Mouse (Mus musculus): ENCODE measurements around the gene Camk2d.

Gene Camk2d

DNA sequence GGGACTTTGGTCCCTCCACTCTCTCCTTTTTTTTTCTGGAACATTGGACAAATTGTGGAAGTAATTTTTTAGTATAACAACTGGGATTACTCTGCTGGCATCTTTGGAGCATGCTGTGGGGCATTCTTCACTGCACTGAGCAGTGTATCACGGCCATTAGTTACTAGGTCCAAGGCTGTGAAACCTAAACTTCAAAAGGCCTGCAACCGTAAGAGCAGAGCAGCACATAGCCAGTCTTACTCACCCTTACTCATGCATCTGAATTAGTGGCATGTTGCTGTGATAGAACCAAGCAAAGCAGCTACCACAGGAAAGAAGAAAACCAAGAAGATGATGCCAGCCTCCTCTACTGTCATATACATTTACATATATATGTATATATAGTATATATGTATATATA, 95.5 kb downstream of the Camk2d start:
- no peak for DNase-seq (ENCODE audit: low spot score)

DNA sequence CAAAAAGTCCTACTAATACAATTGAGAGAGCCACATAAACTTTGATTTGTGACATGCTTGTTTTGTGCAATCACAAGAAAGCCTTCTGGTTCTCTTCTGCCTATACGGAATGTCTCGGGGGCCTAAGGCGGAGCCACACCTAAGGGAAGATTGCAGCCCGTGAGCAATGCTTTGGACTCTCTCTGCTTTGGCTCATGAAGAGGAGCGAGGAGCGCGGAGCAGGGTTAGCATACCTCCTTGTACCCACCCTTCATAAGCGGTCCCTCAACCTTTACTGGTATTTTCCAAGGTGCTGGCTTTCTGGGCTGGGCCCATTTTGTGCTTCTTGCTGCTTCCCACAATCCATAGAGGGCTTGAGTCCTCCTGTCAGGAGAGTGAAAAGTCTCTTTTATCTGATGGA, 96.7 kb downstream of the Camk2d start:
- no peak for DNase-seq (ENCODE audit: low spot score)

DNA sequence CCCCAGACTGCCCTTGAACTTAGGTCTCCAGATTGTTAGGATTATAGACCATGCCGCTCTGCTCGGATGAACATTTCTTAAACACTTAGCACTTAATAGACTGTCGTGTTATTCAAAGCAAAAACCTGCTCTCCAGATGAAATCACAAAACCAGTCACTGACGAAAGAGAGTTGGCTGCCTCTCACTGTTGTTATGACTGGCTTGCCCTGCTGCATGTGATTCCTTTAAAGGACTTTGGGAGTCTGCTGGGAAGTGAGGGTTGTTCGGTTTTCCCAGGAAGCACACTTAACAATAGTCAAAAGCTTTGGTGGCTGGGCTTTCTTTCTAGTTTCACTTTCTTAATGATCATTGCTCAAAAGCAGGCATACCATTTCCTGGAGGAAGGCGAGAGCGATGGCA, 97.2 kb downstream of the Camk2d start:
- peak; percentile 25 for DNase-seq (ENCODE audit: low spot score)

DNA sequence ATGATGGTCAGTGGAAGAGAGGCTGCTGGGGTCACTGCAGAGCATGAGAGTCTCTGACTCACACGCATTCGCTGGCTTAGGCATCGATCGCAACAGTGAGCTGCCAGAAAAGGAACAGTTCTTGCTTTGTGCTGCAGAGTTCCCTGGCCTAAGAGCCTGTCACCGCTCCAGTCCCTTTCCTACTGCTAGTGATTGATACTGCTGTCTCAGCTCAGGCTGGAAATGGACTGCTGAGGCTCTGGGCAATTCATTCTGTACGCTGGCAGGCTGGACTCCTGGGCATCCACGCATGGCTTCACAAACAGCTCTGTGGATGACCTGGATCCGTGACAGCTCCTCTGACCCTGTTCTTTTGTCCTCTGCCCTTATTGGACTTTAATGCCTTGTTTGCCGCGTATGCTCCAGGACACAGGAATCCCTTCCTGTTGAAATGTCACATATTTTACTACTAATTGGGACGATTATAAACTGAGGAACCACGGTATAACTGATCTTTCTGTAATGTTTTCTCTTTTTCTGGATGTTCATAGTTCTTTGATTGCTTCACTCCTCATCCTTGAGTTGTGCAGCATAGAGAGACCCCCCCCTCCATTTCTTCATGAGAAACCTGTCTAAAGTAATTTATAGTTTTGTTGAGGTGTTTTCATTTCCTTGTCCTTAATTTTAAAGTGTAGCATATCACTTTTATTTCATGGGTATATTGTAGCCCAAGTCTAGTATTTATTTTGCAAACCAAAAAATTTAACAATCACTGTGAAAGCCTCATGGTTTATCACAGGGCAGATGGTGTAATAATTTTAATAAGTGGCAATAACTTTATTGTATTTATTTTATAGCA, 99.6 kb downstream of the Camk2d start:
- DNase-seq (ENCODE audit: low spot score) = peak; percentile 36

DNA sequence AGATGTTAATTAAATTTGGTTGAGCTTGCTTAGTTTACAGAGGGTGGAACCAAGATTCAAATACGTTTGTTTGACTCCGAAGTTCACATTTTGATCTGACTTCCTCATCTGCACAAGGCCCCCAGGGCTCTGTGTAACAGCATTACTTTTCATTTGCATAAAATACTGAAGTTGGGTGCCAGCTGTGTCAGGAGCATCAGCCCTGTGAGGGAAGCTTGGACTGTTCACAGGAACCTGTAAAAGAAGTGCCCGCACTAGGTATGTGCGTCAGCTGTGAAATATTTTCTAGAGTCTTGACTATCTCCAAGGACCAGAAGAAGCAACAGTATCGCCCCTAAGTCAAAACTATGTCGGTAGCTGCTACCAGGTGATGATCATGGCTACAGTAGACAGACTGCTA, 100.5 kb downstream of the Camk2d start:
- DNase-seq (ENCODE audit: low spot score) = no peak

- DNase-seq (ENCODE audit: low spot score) = no peak
Measured at GRCm38 (mm10) chr3:126699740-126700139, 103.6 kb downstream of the Camk2d start.

DNA sequence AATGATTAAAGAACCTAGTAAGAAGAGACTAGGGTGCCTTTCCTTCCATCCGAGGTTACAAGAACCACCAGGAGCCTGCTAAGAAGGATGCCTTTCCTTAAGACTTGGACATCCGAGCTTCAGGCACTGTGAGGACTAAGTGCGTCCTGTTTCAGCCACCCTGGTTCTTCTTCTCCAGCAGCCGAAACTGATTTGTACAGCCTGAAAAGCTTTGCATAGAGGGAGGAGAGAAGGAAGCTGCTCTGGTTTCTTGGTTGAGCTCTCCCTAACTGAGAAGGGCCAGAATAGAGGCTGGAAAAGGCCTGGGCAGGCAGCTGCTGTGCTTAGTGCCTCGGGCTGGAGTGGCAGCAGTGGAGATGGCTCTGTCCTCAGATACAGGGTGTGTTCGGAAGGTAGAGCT, 105.0 kb downstream of the Camk2d start:
- DNase-seq (ENCODE audit: low spot score) = no peak

GRCm38 (mm10) chr3:126701586-126701985, 105.5 kb downstream of the Camk2d start:
- no peak for DNase-seq (ENCODE audit: low spot score)

DNA sequence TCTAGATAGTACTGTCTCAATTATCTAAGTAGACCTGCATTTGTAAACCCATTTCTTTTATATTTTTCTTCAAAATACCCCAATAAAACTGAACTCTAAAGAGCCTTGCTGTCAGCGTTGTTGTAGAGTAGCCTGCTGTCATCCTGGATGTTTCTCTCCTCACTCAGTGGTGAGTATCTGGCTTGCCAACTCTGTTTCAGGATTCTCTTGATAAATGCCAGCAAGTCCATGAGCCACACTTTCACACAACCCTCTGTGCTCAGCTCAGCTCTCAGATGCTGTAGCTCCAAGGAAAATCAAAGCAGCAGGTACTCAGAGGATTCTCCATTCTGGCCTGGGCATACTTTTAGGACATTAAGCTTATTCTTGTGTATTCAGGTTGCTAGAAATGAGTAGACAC, 109.4 kb downstream of the Camk2d start:
- DNase-seq (ENCODE audit: low spot score) = no peak

DNA sequence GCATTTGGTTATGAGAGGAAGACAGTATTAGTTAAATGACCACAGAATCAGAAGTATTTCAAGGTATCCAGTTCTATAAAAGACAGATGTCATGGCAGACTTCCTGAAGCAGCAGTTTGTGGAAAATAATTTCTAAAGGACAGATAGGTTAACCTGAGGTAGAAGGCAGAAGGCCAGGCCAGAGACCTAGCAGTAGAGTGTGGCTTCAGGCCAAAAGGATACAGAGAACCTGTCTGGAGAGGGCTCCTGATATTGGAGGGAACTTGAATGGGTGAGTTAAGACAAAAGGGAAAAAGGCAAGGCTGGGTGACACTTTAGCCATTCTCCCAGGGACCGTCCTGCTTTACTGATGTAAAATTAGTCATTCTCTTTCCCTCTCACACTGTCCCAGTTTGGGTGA, 118.2 kb downstream of the Camk2d start:
- no peak for DNase-seq (ENCODE audit: low spot score)

- no peak for DNase-seq (ENCODE audit: low spot score)
Measured at GRCm38 (mm10) chr3:126723021-126723449, 126.9 kb downstream of the Camk2d start.

- no peak for DNase-seq (ENCODE audit: low spot score)
Measured at GRCm38 (mm10) chr3:126723458-126723857, 127.4 kb downstream of the Camk2d start.

DNA sequence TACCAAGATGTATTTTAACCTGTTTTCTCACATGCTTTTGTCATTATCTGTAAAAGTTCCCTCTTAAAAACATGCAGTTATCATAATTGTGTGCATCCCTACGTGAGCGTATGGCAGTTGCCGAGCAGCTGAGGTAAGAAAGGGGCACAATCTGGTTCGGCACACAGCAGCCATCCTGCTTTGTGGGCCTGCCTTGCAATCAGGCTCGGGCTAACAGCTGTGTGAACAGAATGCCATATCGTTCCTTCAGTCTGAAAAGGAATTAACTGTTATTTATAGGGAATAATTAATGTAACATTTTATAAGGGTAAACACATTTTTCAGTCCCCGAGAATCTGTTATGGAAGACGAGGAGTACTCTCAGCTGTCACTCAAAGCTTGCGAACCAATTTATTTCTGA, 129.5 kb downstream of the Camk2d start:
- no peak for DNase-seq (ENCODE audit: low spot score)

GRCm38 (mm10) chr3:126727387-126727786, 131.3 kb downstream of the Camk2d start:
- DNase-seq (ENCODE audit: low spot score) = no peak

- no peak for DNase-seq (ENCODE audit: low spot score)
Measured at GRCm38 (mm10) chr3:126730411-126730810, 134.3 kb downstream of the Camk2d start.

- no peak for DNase-seq (ENCODE audit: low spot score)
Measured at GRCm38 (mm10) chr3:126732323-126732722, 136.2 kb downstream of the Camk2d start.

GRCm38 (mm10) chr3:126734533-126734932, 138.4 kb downstream of the Camk2d start:
- DNase-seq (ENCODE audit: low spot score) = no peak

GRCm38 (mm10) chr3:126735211-126735610, 139.1 kb downstream of the Camk2d start:
- DNase-seq (ENCODE audit: low spot score) = no peak

DNA sequence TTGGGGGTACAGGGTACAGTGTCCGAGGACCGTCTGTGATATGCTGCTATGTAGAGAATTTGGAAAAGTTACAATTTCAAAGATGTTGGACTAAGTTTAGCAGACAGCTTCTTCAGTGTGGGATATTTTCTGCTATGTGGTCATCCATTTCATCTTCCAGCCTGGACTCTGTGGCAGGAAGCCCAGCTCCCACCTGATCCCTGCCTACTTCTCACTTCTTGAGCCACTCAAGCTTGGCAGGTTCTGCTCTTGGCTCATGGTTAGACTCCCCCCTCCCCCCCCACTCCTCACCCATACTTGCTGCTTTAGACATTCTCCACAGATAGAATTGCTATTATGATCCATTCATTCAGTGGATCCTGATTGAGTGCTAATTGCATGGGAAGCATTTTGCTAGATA, 141.0 kb downstream of the Camk2d start:
- DNase-seq (ENCODE audit: low spot score) = no peak

DNA sequence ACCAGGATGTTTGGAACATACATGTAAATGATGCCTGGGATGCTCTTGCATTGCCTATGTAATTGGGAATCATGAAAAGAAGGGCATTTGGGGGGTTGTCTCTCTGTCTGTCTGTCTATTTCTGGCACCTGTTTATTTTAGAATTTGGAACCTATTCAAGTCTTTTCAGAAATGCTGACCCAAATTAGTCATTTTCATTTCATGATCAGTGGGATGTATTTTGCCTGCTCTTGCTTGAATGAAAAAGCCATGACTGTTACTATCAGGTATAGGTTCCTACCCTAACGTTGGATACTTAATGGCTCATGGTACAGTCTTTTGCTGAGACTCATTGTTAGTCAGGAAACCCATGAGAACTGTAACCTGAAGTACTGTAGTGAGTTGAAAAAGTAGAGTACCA, 144.0 kb downstream of the Camk2d start:
- DNase-seq (ENCODE audit: low spot score) = no peak

GRCm38 (mm10) chr3:126744432-126745133, 148.5 kb downstream of the Camk2d start:
- DNase-seq (ENCODE audit: low spot score) = no peak

DNA sequence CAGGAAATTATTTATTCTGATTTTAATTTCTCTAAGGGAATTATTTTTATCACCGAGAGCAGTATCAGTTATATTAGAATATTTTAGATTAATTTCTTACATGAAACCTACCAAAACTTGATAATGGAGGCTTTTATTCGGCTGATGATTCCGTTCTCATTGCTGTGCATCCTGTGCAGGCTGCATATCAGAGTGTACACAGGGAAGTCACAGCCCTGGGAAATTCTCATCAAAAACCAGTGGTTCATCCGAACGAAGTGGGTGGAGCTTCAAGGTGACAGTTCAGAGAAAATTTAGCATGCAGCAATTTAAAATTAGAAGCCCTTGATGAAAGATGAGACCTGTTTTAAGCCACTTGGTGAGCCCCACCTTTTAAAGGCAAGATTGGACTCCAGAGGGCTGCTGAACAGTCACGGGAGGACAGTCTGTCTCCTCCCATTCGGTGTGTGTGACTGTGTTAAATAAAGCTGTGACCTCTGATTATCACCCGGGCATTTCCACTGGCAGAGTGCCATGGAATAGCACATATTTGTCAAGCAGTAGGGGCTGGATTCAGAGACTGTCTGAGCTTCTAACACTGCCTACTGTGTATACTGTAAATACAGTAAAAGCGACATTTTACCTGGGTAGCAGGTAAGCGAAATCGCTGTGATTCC, 150.2 kb downstream of the Camk2d start:
- no peak for DNase-seq (ENCODE audit: low spot score)

DNA sequence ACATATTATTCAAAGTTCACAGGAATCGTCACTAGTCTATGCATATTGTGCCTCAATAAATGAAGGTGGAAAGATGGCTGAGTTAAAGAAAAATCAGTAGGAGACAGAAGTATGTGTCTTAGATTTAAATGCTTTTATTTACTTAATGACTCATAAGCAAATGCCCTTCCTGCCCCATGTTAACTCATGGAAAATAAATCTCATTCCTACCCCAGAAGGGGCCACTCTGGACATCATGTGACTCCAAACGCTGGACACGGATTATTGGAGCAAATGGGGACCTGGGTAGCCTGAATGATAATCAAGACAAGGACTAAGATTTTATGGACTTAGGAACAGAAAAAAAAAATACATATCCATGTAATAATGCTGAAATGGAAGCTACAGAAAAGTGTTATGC, 151.5 kb downstream of the Camk2d start:
- no peak for DNase-seq (ENCODE audit: low spot score)
